Mouse (Mus musculus): ENCODE measurements around the gene Pid1.

- TF ChIP-seq CTCF (IDR thresholded peaks at IDR 0.05; ENCODE audit: extremely low read depth, insufficient read length, insufficient replicate concordance, low read depth, low read length) = no peak
- no peak for TF ChIP-seq POLR2A (IDR thresholded peaks at IDR 0.05; ENCODE audit: low read depth, low read length)
These were observed 22.6 kb upstream of the Pid1 start for GRCm38 (mm10) chr1:84386481-84387146.

Data from small intestine, adult 2 months (tissue).